Mouse (Mus musculus): ENCODE results near the gene Dnajc3. TPM values are rescaled to one million over a fixed set of nuclear protein-coding genes. Genes with fewer than 3 reads are reported as not detected.

The Dnajc3 gene
- polyA plus RNA-seq, 1 experiment from 2014 or later = 22.5 TPM

GRCm38 (mm10) chr14:118909872-118910271 lies 27.9 kb upstream of the Dnajc3 start:
- Histone ChIP-seq H3K36me3 (ENCODE audit: control insufficient read depth, insufficient read depth, low read length) (peaks cover 45% of the 10 kb centered on the region), H3K4me1 (ENCODE audit: control insufficient read depth, insufficient read depth, low read depth, low read length) (no peaks in the 10 kb centered on the region; the same call in 1 of the 2 replicates), H3K9ac (ENCODE audit: low read depth, low read length) (no peak overlapping the region), H3K4me2 (ENCODE audit: low read length) (no peak overlapping the region), H3K4me3 (ENCODE audit: low read length) (no peak overlapping the region), H3K27ac (ENCODE audit: low read depth, low read length) (no peak overlapping the region), H3K27me3 (replicated peaks; ENCODE audit: control insufficient read depth, insufficient read depth, low read length) (no peaks in the 10 kb centered on the region), H3K9me3 (ENCODE audit: control insufficient read depth, low read length) (no peaks in the 10 kb centered on the region)
- no peak for ATAC-seq
- WGBS = 89% methylated on average over 8 of the region's 8 CpGs

DNA sequence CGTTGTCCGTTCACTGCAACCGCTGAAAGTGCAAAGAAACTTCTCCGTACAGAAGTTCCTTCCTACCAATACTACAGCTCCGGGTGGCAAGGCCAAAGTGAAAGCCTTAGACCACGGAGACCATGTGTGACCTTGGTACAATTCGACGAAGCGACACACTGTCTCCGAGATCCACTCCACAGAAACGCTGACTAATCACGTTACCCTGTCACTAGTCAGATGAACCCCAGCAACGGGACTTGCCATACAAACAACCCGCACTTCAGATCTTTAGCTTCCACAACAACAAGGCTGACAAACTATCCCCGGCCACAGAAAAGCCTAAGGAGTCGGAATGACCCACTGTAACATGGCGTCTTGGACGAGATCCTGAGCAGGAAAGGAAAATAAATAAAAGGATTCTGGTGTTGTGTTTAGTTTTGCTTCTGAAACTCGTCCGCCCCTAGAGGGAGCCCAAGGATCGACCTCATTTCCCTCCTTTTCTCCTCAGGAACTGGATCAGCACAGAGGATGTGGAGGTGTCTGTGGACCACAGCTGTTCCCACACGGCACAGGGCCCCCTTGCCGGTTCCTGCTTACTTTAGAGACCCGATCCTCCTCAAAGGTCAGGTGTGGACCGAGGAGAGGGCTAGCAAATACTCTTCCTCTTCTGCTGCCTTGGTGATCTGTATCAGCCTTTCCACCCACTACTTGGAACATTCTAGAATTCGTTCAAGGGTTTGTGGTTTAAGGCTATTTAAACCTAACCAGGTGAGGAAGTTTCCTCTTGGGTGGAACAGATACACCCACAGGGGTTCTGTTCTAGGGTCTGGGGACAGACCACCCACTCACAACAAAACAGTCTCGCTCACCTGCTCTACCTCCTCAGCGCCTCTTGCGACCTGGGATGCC lies 27.2 kb upstream of the Dnajc3 start:
- 67% methylated on average over 29 of the region's 29 CpGs for WGBS
- no peak overlapping the region for H3K4me2 ChIP-seq (ENCODE audit: low read length)
- ATAC-seq = peak; percentile 46; the same call in 1 of the 2 replicates

DNA sequence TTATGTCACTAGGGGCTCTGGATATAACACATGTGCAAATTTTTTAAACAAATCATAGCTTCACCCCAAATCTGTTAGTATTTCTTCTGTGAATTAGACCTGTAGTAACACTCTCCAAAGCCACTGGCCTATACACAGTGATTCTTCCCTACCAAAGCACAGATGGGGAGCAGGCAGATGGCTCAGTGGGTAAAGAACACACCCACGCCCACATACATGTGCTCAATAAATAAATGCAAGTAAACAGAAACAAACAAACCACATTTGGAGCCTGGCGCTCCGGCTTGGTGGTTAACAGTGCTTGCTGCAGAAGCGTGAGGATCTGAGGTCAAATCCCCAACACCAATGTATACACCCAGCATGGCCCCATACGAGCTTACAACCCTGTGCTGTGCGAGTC lies 26.3 kb upstream of the Dnajc3 start:
- no peak overlapping the region for H3K9ac ChIP-seq (ENCODE audit: low read depth, low read length)
- ATAC-seq = no peak
- peaks cover 42% of the 10 kb centered on the region for H3K36me3 ChIP-seq (ENCODE audit: control insufficient read depth, insufficient read depth, low read length)
- H3K27me3 ChIP-seq (replicated peaks; ENCODE audit: control insufficient read depth, insufficient read depth, low read length) = no peaks in the 10 kb centered on the region
- no peak overlapping the region for H3K27ac ChIP-seq (ENCODE audit: low read depth, low read length)
- WGBS = 94% methylated on average over 6 of the region's 6 CpGs
- H3K4me1 ChIP-seq (ENCODE audit: control insufficient read depth, insufficient read depth, low read depth, low read length) = no peaks in the 10 kb centered on the region; the same call in 1 of the 2 replicates
- H3K4me2 ChIP-seq (ENCODE audit: low read length) = no peak overlapping the region
- H3K9me3 ChIP-seq (ENCODE audit: control insufficient read depth, low read length) = no peaks in the 10 kb centered on the region
- H3K4me3 ChIP-seq (ENCODE audit: low read length) = no peak overlapping the region

More for the DNA sequence above, 27.2 kb upstream of the Dnajc3 start:
- Histone ChIP-seq H3K4me1 (ENCODE audit: control insufficient read depth, insufficient read depth, low read depth, low read length) (no peaks in the 10 kb centered on the region; the same call in 1 of the 2 replicates), H3K36me3 (ENCODE audit: control insufficient read depth, insufficient read depth, low read length) (peaks cover 41% of the 10 kb centered on the region), H3K27me3 (replicated peaks; ENCODE audit: control insufficient read depth, insufficient read depth, low read length) (no peaks in the 10 kb centered on the region), H3K4me3 (ENCODE audit: low read length) (no peak overlapping the region), H3K9me3 (ENCODE audit: control insufficient read depth, low read length) (no peaks in the 10 kb centered on the region), H3K27ac (ENCODE audit: low read depth, low read length) (no peak overlapping the region), H3K9ac (ENCODE audit: low read depth, low read length) (no peak overlapping the region)

GRCm38 (mm10) chr14:118913651-118914050 lies 24.1 kb upstream of the Dnajc3 start:
- 92% methylated on average over 5 of the region's 5 CpGs for WGBS
- Histone ChIP-seq H3K9me3 (ENCODE audit: control insufficient read depth, low read length) (no peaks in the 10 kb centered on the region), H3K27me3 (replicated peaks; ENCODE audit: control insufficient read depth, insufficient read depth, low read length) (no peaks in the 10 kb centered on the region), H3K4me3 (ENCODE audit: low read length) (no peak overlapping the region), H3K4me2 (ENCODE audit: low read length) (no peak overlapping the region), H3K27ac (ENCODE audit: low read depth, low read length) (no peak overlapping the region), H3K9ac (ENCODE audit: low read depth, low read length) (no peak overlapping the region), H3K4me1 (ENCODE audit: control insufficient read depth, insufficient read depth, low read depth, low read length) (no peaks in the 10 kb centered on the region), H3K36me3 (ENCODE audit: control insufficient read depth, insufficient read depth, low read length) (peaks cover 32% of the 10 kb centered on the region)
- ATAC-seq = no peak

DNA sequence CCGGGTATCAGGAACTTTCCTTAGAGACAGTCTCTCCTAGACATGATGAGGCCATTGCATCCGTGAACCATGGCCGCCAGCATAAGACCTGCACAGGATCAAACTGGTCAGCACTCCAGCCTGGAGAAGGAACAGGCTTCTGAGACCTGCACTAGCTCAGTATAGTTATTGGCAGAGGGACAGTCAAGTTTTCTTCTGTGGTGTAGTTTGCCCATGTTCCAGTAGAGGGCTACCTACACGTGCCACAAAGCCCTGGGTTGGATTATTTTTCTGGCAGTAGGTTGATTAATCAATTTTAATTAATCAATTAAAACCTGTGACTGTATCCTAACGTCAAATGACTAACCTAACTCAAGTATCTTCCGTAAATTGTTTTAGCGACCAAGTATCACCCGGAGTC lies 18.8 kb upstream of the Dnajc3 start:
- peaks cover 32% of the 10 kb centered on the region for H3K4me1 ChIP-seq (ENCODE audit: control insufficient read depth, insufficient read depth, low read depth, low read length)
- H3K9me3 ChIP-seq (ENCODE audit: control insufficient read depth, low read length) = no peaks in the 10 kb centered on the region
- H3K9ac ChIP-seq (ENCODE audit: low read depth, low read length) = no peak overlapping the region
- no peak overlapping the region for H3K4me2 ChIP-seq (ENCODE audit: low read length)
- H3K4me3 ChIP-seq (ENCODE audit: low read length) = no peak overlapping the region
- WGBS = 69% methylated on average over 8 of the region's 8 CpGs
- no peaks in the 10 kb centered on the region for H3K27me3 ChIP-seq (replicated peaks; ENCODE audit: control insufficient read depth, insufficient read depth, low read length)
- ATAC-seq = 0 out of 2 replicates have a peak, but pooled peaks have one; percentile 29
- H3K27ac ChIP-seq (ENCODE audit: low read depth, low read length) = no peak overlapping the region
- H3K36me3 ChIP-seq (ENCODE audit: control insufficient read depth, insufficient read depth, low read length) = peaks cover 3% of the 10 kb centered on the region; the same call in 1 of the 2 replicates

DNA sequence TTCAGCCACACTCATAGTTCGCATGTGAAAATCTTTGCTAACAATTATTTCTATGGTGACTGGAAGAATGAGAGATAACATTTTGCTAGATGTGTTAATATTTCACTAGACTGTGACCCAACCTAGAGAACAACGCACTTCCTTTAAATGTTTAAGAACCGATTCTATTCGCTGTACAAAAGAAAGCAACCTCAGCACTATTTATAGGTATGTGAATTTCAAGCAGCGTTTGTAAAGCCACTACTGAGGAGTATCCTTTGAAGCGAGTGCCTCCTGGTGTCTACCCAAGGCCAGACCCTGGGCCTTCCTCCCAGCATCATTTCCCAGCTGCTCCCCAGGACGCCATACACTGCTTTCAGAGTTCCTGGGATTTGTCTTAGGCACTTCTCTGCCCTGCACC lies 17.1 kb upstream of the Dnajc3 start:
- WGBS = 55% methylated on average over 7 of the region's 7 CpGs
- H3K9me3 ChIP-seq (ENCODE audit: control insufficient read depth, low read length) = no peaks in the 10 kb centered on the region
- H3K36me3 ChIP-seq (ENCODE audit: control insufficient read depth, insufficient read depth, low read length) = peaks cover 3% of the 10 kb centered on the region; the same call in 1 of the 2 replicates
- ATAC-seq = no peak
- H3K9ac ChIP-seq (ENCODE audit: low read depth, low read length) = no peak overlapping the region
- H3K27ac ChIP-seq (ENCODE audit: low read depth, low read length) = no peak overlapping the region
- H3K4me2 ChIP-seq (ENCODE audit: low read length) = peak overlapping the region; percentile 88
- H3K4me3 ChIP-seq (ENCODE audit: low read length) = no peak overlapping the region
- peaks cover 37% of the 10 kb centered on the region for H3K4me1 ChIP-seq (ENCODE audit: control insufficient read depth, insufficient read depth, low read depth, low read length)
- no peaks in the 10 kb centered on the region for H3K27me3 ChIP-seq (replicated peaks; ENCODE audit: control insufficient read depth, insufficient read depth, low read length)

DNA sequence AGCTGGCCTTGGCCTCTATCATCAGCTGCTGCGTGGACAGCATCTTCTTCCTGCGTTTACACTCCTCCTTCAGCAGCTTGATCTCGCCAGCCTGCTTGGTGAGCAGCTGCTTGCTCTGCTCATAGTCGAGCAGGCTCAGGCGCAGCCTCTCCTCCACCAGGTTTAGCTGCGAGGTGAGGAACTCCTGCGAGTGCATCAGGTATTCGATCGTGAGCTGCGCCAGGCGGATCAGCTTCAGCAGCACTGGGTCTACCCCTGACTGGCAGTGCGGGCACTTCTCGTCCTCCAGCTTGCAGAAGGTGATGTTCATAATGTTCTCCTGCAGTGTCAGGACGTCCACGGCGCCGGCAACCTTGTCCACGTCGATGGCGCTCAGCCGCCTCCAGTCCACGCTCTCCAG lies 15.5 kb upstream of the Dnajc3 start:
- WGBS = 20% methylated on average over 22 of the region's 22 CpGs
- Histone ChIP-seq H3K27ac (ENCODE audit: low read depth, low read length) (no peak overlapping the region), H3K4me1 (ENCODE audit: control insufficient read depth, insufficient read depth, low read depth, low read length) (peaks cover 42% of the 10 kb centered on the region), H3K36me3 (ENCODE audit: control insufficient read depth, insufficient read depth, low read length) (no peaks in the 10 kb centered on the region), H3K4me2 (ENCODE audit: low read length) (peak overlapping the region; percentile 88), H3K9ac (ENCODE audit: low read depth, low read length) (peak overlapping the region; percentile 64), H3K27me3 (replicated peaks; ENCODE audit: control insufficient read depth, insufficient read depth, low read length) (no peaks in the 10 kb centered on the region), H3K4me3 (ENCODE audit: low read length) (peak overlapping the region; percentile 36), H3K9me3 (ENCODE audit: control insufficient read depth, low read length) (no peaks in the 10 kb centered on the region)
- no peak; the same call in 1 of the 2 replicates for ATAC-seq

DNA sequence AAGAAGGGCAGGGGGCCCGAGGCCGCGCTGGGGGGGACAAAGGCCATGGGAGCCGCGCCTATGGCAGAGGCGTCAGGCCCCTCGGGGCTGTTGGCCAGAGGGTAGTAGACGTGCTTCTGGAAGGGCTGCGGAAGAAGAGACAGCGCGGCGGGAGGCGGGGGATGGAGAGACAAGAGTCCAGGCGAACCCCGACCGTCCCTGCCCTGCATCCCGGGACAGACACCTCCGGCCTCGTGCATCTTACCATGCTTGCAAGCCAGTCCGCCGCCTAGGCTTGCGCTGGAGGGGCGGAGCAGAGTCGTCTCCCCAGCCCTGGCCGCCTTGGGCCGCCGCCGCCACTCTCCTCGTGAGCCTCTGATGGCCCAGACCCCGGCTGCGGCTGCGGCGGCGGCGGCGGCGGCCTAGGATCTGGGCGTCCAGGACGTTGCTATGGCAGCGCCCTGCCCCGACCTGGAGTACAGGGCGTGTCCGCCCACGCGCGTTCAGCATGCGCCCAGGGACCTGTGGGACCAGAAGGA lies 15.1 kb upstream of the Dnajc3 start:
- peak; percentile 7 for ATAC-seq
- Histone ChIP-seq H3K4me2 (ENCODE audit: low read length) (peak overlapping the region; percentile 88), H3K27ac (ENCODE audit: low read depth, low read length) (no peak overlapping the region), H3K9ac (ENCODE audit: low read depth, low read length) (peak overlapping the region; percentile 64), H3K27me3 (replicated peaks; ENCODE audit: control insufficient read depth, insufficient read depth, low read length) (no peaks in the 10 kb centered on the region), H3K4me1 (ENCODE audit: control insufficient read depth, insufficient read depth, low read depth, low read length) (peaks cover 42% of the 10 kb centered on the region), H3K9me3 (ENCODE audit: control insufficient read depth, low read length) (no peaks in the 10 kb centered on the region), H3K36me3 (ENCODE audit: control insufficient read depth, insufficient read depth, low read length) (no peaks in the 10 kb centered on the region), H3K4me3 (ENCODE audit: low read length) (peak overlapping the region; percentile 36)
- 2% methylated on average over 35 of the region's 47 CpGs for WGBS

Measured in hindbrain, embryonic 16.5 days (tissue).